ENCODE assay signal across 9 mouse cellular contexts in genomic region chr8:70702842-70703182, GRCm38 (mm10). TPM values are rescaled to one million over a fixed set of nuclear protein-coding genes. Genes with fewer than 3 reads are reported as not detected.
A peak's percentile ranks its signal among the peaks of the same experiment; 100 is the strongest.
DNase-seq lines count a peak whose midpoint lies in the region; ATAC-seq and TF ChIP-seq lines count a peak whose summit lies in the region.
"Had no signal": no experiment of that assay in that cellular context is flagged by ENCODE, and none has a peak within 500 bp of the region (broad histone marks: within the 10 kb centered on the region; RNA-seq: fewer than 3 reads in every experiment).

No protein-coding gene starts in this region.

- 0 out of 2 replicates have a peak, but pooled peaks cover 4% of the 10 kb centered on the region for H3K36me3 ChIP-seq in kidney, postnatal 0 days (ENCODE audit: insufficient read depth, low read length)
- H3K36me3 ChIP-seq in hindbrain, embryonic 16.5 days (ENCODE audit: control insufficient read depth, insufficient read depth, low read length) = no peaks in the 10 kb centered on the region
- H3K36me3 ChIP-seq in stomach, embryonic 16.5 days (ENCODE audit: control insufficient read depth, insufficient read depth, low read length) = 0 out of 2 replicates have a peak, but pooled peaks cover 5% of the 10 kb centered on the region
- H3K36me3 ChIP-seq in intestine, embryonic 16.5 days (ENCODE audit: control insufficient read depth, insufficient read depth, low read length) = no peaks in the 10 kb centered on the region

- DNase-seq in kidney, postnatal 0 days (ENCODE audit: low spot score) = no peak
- no peak for DNase-seq in kidney, adult 9 months
- DNase-seq in adrenal gland, adult 18-20 months (ENCODE audit: low spot score in 2 of 2) = peak; percentile 51 to 58
- DNase-seq in fibroblast of lung, adult 2 months (ENCODE audit: low read depth) = peak; percentile 93
- no peak for DNase-seq in thymus, adult 18-20 months

- H3K27me3 ChIP-seq in kidney, postnatal 0 days (ENCODE audit: insufficient read depth, low read length) = no peaks in the 10 kb centered on the region
- no peaks in the 10 kb centered on the region for H3K27me3 ChIP-seq in hindbrain, embryonic 16.5 days (replicated peaks; ENCODE audit: control insufficient read depth, insufficient read depth, low read length)
- no peaks in the 10 kb centered on the region for H3K27me3 ChIP-seq in stomach, embryonic 16.5 days (ENCODE audit: control insufficient read depth, insufficient read depth, low read length)
- no peaks in the 10 kb centered on the region for H3K27me3 ChIP-seq in intestine, embryonic 16.5 days (replicated peaks; ENCODE audit: control insufficient read depth, insufficient read depth, low read length)

- 0 out of 2 replicates have a peak overlapping the region, but pooled peaks have one; percentile 15 for H3K27ac ChIP-seq in kidney, postnatal 0 days
- no peak overlapping the region for H3K27ac ChIP-seq in hindbrain, embryonic 16.5 days (ENCODE audit: low read depth, low read length)
- H3K27ac ChIP-seq in stomach, embryonic 16.5 days (ENCODE audit: low read length) = 0 out of 2 replicates have a peak overlapping the region, but pooled peaks have one; percentile 2
- H3K27ac ChIP-seq in intestine, embryonic 16.5 days (ENCODE audit: low read length) = no peak overlapping the region

- H3K9me3 ChIP-seq in kidney, postnatal 0 days (replicated peaks; ENCODE audit: low read length) = no peaks in the 10 kb centered on the region
- H3K9me3 ChIP-seq in hindbrain, embryonic 16.5 days (ENCODE audit: control insufficient read depth, low read length) = no peaks in the 10 kb centered on the region
- no peaks in the 10 kb centered on the region for H3K9me3 ChIP-seq in stomach, embryonic 16.5 days (replicated peaks; ENCODE audit: control insufficient read depth, low read length)
- H3K9me3 ChIP-seq in intestine, embryonic 16.5 days (ENCODE audit: control insufficient read depth, low read length) = no peaks in the 10 kb centered on the region

- no peak overlapping the region for H3K9ac ChIP-seq in kidney, postnatal 0 days (ENCODE audit: low read depth, low read length)
- H3K9ac ChIP-seq in hindbrain, embryonic 16.5 days (ENCODE audit: low read depth, low read length) = no peak overlapping the region
- H3K9ac ChIP-seq in stomach, embryonic 16.5 days (ENCODE audit: low read length) = 0 out of 2 replicates have a peak overlapping the region, but pooled peaks have one; percentile 5
- no peak overlapping the region for H3K9ac ChIP-seq in intestine, embryonic 16.5 days (ENCODE audit: low read depth, low read length)

- WGBS in kidney, postnatal 0 days = 78% methylated on average over 3 of the region's 3 CpGs
- WGBS in hindbrain, embryonic 16.5 days = 80% methylated on average over 3 of the region's 3 CpGs
- 69% methylated on average over 3 of the region's 3 CpGs for WGBS in stomach, embryonic 16.5 days
- WGBS in intestine, embryonic 16.5 days = 82% methylated on average over 3 of the region's 3 CpGs

- no peak for TF ChIP-seq CTCF in kidney, postnatal 0 days (IDR thresholded peaks at IDR 0.05; ENCODE audit: low read depth)

- H3K4me2 ChIP-seq in kidney, postnatal 0 days (ENCODE audit: low read length) = no peak overlapping the region
- peak overlapping the region; percentile 86; the same call in 1 of the 2 replicates for H3K4me2 ChIP-seq in hindbrain, embryonic 16.5 days (ENCODE audit: low read length)
- 0 out of 2 replicates have a peak overlapping the region, but pooled peaks have one; percentile 72 for H3K4me2 ChIP-seq in stomach, embryonic 16.5 days (ENCODE audit: low read depth, low read length)
- H3K4me2 ChIP-seq in intestine, embryonic 16.5 days (ENCODE audit: low read depth, low read length) = no peak overlapping the region

- peaks cover 11% of the 10 kb centered on the region; the same call in 1 of the 2 replicates for H3K4me1 ChIP-seq in kidney, postnatal 0 days (replicated peaks; ENCODE audit: insufficient read depth, low read length)
- peaks cover 26% of the 10 kb centered on the region for H3K4me1 ChIP-seq in hindbrain, embryonic 16.5 days (ENCODE audit: control insufficient read depth, insufficient read depth, low read depth, low read length)
- peaks cover 23% of the 10 kb centered on the region for H3K4me1 ChIP-seq in stomach, embryonic 16.5 days (ENCODE audit: control insufficient read depth, insufficient read depth, low read length)
- peaks cover 21% of the 10 kb centered on the region for H3K4me1 ChIP-seq in intestine, embryonic 16.5 days (ENCODE audit: control insufficient read depth, insufficient read depth, low read length)

- no peak for ATAC-seq in kidney, postnatal 0 days (replicated peaks; ENCODE audit: low FRiP score, low read depth)
- ATAC-seq in hindbrain, embryonic 16.5 days = no peak
- ATAC-seq in stomach, embryonic 16.5 days (ENCODE audit: insufficient read depth, low FRiP score) = no peak
- ATAC-seq in intestine, embryonic 16.5 days = no peak

- H3K4me3 ChIP-seq in kidney, postnatal 0 days (replicated peaks; ENCODE audit: low read depth, low read length) = no peak overlapping the region
- H3K4me3 ChIP-seq in hindbrain, embryonic 16.5 days (ENCODE audit: low read length) = no peak overlapping the region
- H3K4me3 ChIP-seq in stomach, embryonic 16.5 days (replicated peaks; ENCODE audit: low read length) = no peak overlapping the region
- H3K4me3 ChIP-seq in intestine, embryonic 16.5 days (ENCODE audit: low read length) = no peak overlapping the region

RNA-seq across cellular contexts. Expression of gene Iqcn, which starts 0.4 kb away (rescaled TPM):
- 0.03 and 0.05 TPM in 2 replicates for polyA plus RNA-seq in kidney, postnatal 0 days (2015; fragmentation: Nextera tagmentation; extraction: Ambion mirVana)
- under 1 TPM in 1 of 2 experiments, not detected in 1; 0.10 TPM for total RNA-seq in adrenal gland, adult 18-20 months (2021)
- 0.10 TPM in 1 of 2 replicates, not detected in the other for polyA plus RNA-seq in hindbrain, embryonic 16.5 days (2015; fragmentation: Nextera tagmentation; extraction: Ambion mirVana)
- not detected in 2 replicates for polyA plus RNA-seq in stomach, embryonic 16.5 days (2015; fragmentation: Nextera tagmentation; extraction: Ambion mirVana)
- polyA plus RNA-seq in intestine, embryonic 16.5 days (2015; fragmentation: Nextera tagmentation; extraction: Ambion mirVana) = not detected in 2 replicates
- polyA plus RNA-seq: heart, embryonic 14.5 days had no signal

RNA-seq across cellular contexts. Expression of gene Jund, which starts 4.1 kb away (rescaled TPM):
- 72.4 and 98.1 TPM in 2 replicates for polyA plus RNA-seq in kidney, postnatal 0 days (2015; fragmentation: Nextera tagmentation; extraction: Ambion mirVana)
- 100 to 1,000 TPM; 228 to 252 TPM for total RNA-seq in adrenal gland, adult 18-20 months (2021)
- 60.0 and 69.0 TPM in 2 replicates for polyA plus RNA-seq in hindbrain, embryonic 16.5 days (2015; fragmentation: Nextera tagmentation; extraction: Ambion mirVana)
- polyA plus RNA-seq in stomach, embryonic 16.5 days (2015; fragmentation: Nextera tagmentation; extraction: Ambion mirVana) = 22.5 and 30.0 TPM in 2 replicates
- 37.3 and 52.2 TPM in 2 replicates for polyA plus RNA-seq in intestine, embryonic 16.5 days (2015; fragmentation: Nextera tagmentation; extraction: Ambion mirVana)

RNA-seq across cellular contexts. Expression of gene Gm3336, which starts 15.5 kb away (rescaled TPM):
- 0.70 and 0.74 TPM in 2 replicates for polyA plus RNA-seq in kidney, postnatal 0 days (2015; fragmentation: Nextera tagmentation; extraction: Ambion mirVana)
- under 1 TPM in 1 of 2 experiments, not detected in 1; 0.53 TPM for total RNA-seq in adrenal gland, adult 18-20 months (2021)
- 0.19 TPM in 1 of 2 replicates, not detected in the other for polyA plus RNA-seq in hindbrain, embryonic 16.5 days (2015; fragmentation: Nextera tagmentation; extraction: Ambion mirVana)
- 2.0 and 4.2 TPM in 2 replicates for polyA plus RNA-seq in stomach, embryonic 16.5 days (2015; fragmentation: Nextera tagmentation; extraction: Ambion mirVana)
- 3.3 and 4.1 TPM in 2 replicates for polyA plus RNA-seq in intestine, embryonic 16.5 days (2015; fragmentation: Nextera tagmentation; extraction: Ambion mirVana)
- polyA plus RNA-seq: heart, embryonic 14.5 days had no signal

RNA-seq across cellular contexts. Expression of gene Pde4c, which starts 20.7 kb away (rescaled TPM):
- 8.0 and 9.5 TPM in 2 replicates for polyA plus RNA-seq in kidney, postnatal 0 days (2015; fragmentation: Nextera tagmentation; extraction: Ambion mirVana)
- under 1 TPM; 0.42 to 0.86 TPM for total RNA-seq in adrenal gland, adult 18-20 months (2021)
- 0.19 and 0.42 TPM in 2 replicates for polyA plus RNA-seq in hindbrain, embryonic 16.5 days (2015; fragmentation: Nextera tagmentation; extraction: Ambion mirVana)
- 0.23 and 0.84 TPM in 2 replicates for polyA plus RNA-seq in stomach, embryonic 16.5 days (2015; fragmentation: Nextera tagmentation; extraction: Ambion mirVana)
- polyA plus RNA-seq in intestine, embryonic 16.5 days (2015; fragmentation: Nextera tagmentation; extraction: Ambion mirVana) = 0.28 and 0.64 TPM in 2 replicates

RNA-seq across cellular contexts. Expression of gene Lsm4, which starts 29.8 kb away (rescaled TPM):
- 243 and 281 TPM in 2 replicates for polyA plus RNA-seq in kidney, postnatal 0 days (2015; fragmentation: Nextera tagmentation; extraction: Ambion mirVana)
- 10 to 100 TPM; 73.2 to 75.9 TPM for total RNA-seq in adrenal gland, adult 18-20 months (2021)
- polyA plus RNA-seq in hindbrain, embryonic 16.5 days (2015; fragmentation: Nextera tagmentation; extraction: Ambion mirVana) = 168 and 169 TPM in 2 replicates
- 154 and 173 TPM in 2 replicates for polyA plus RNA-seq in stomach, embryonic 16.5 days (2015; fragmentation: Nextera tagmentation; extraction: Ambion mirVana)
- 228 and 246 TPM in 2 replicates for polyA plus RNA-seq in intestine, embryonic 16.5 days (2015; fragmentation: Nextera tagmentation; extraction: Ambion mirVana)

Comparison
In these comparisons a context has a peak if more than half of its experiments do, and no peak if none do; other contexts are left out.
1. DNase-seq: peak in adrenal gland, adult 18-20 months (2 of 2) and fibroblast of lung, adult 2 months (single experiment); none in kidney, postnatal 0 days (single experiment), kidney, adult 9 months (single experiment) and thymus, adult 18-20 months (0 of 2).
2. H3K27ac ChIP-seq: peak in kidney, postnatal 0 days (single experiment) and stomach, embryonic 16.5 days (single experiment); none in hindbrain, embryonic 16.5 days (single experiment) and intestine, embryonic 16.5 days (single experiment).
3. H3K4me2 ChIP-seq: peak in hindbrain, embryonic 16.5 days (single experiment) and stomach, embryonic 16.5 days (single experiment); none in kidney, postnatal 0 days (single experiment) and intestine, embryonic 16.5 days (single experiment).